Mouse (Mus musculus): ENCODE measurements around the gene Kcnq1. TPM values are rescaled to one million over a fixed set of nuclear protein-coding genes. Genes with fewer than 3 reads are reported as not detected.
A peak's percentile ranks its signal among the peaks of the same experiment; 100 is the strongest.

The Kcnq1 gene
- total RNA-seq, 1 experiment from 2014 or later = not detected

GRCm38 (mm10) chr7:143295356-143296000 is 189.3 kb downstream of the Kcnq1 start:
- ATAC-seq (ENCODE audit: extremely low read depth, insufficient number of reproducible peaks, low FRiP score, poor library complexity, severe bottlenecking) = no peak

DNA sequence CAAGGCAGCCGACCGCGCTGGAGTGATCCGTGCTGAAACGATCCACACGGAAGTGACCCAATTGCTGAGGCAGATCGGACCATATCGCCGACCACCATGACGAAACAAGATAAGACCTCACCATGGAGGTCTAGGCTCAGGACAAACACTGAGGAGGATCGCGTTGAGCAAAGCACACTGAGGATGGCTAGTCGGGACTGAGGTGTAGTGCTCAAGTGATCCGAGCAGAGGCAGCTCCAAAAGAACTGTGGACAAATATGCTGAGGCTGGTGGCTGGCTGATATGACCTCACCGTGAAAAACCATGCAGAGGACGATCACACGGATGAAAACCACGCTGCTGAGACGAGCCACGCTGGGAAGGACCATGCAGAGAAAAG is 189.8 kb downstream of the Kcnq1 start:
- ATAC-seq (ENCODE audit: extremely low read depth, insufficient number of reproducible peaks, low FRiP score, poor library complexity, severe bottlenecking) = no peak

DNA sequence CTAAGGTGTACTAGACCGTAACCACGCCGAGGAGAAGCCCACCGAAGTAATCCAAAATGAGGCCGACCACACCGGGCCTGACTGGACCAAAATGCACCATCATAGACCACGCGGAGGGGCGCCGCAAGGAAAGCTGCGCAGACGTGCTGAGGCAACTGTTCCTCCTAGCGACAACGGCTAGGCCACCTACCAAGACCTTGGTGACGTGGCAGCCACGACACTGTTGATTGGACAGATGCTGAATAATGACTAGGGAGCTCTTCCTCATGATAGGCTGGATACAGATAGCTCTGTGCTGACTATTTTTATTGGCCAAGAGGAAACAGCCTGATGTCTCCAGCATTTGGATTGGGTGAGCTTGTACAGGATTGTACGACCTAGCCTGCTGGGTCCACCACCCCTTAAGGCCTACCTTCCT is 190.2 kb downstream of the Kcnq1 start:
- peak; percentile 95 for ATAC-seq (ENCODE audit: extremely low read depth, insufficient number of reproducible peaks, low FRiP score, poor library complexity, severe bottlenecking)

DNA sequence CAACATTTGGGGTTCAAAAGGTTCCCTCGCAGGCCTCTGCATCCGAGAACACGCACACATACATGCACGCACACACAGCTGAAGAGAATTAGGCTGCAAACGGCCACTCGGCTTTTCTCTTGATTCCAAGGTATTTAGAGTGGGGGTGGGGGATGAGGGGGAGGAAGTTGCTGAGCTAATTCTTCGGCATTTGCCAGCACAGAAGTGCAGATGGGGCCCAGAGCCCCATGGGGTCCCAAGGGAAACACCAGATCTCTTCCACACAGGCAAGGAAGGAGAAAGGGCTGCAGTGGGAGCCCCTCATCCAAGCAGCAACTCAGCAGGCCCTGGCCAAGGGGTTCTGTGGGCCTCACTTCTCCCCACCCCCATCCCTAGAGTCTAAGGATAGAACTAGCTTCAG is 193.9 kb downstream of the Kcnq1 start:
- ATAC-seq (ENCODE audit: extremely low read depth, insufficient number of reproducible peaks, low FRiP score, poor library complexity, severe bottlenecking) = no peak

- ATAC-seq (ENCODE audit: extremely low read depth, insufficient number of reproducible peaks, low FRiP score, poor library complexity, severe bottlenecking) = no peak
Observed at GRCm38 (mm10) chr7:143300681-143301080, 194.5 kb downstream of the Kcnq1 start.

DNA sequence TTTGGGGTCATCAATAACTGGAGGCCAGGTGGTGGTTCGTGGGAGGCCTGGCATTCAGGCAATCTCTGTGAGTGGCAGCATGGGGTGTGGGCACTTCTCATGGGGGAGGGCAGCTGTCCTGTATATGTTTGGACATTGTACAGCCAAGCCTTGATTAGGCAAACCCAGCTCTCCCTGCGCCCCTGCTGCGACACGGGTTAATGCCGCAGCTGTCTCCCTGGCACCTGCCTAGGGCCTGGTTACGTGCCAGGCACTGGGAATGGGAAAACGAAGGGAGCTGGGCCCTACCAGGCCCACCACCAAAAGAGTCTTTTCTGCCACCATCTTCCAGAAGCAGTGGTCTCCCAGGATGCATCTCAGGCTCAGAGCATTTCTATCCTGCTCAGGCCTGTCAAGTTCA is 196.0 kb downstream of the Kcnq1 start:
- no peak for ATAC-seq (ENCODE audit: extremely low read depth, insufficient number of reproducible peaks, low FRiP score, poor library complexity, severe bottlenecking)

DNA sequence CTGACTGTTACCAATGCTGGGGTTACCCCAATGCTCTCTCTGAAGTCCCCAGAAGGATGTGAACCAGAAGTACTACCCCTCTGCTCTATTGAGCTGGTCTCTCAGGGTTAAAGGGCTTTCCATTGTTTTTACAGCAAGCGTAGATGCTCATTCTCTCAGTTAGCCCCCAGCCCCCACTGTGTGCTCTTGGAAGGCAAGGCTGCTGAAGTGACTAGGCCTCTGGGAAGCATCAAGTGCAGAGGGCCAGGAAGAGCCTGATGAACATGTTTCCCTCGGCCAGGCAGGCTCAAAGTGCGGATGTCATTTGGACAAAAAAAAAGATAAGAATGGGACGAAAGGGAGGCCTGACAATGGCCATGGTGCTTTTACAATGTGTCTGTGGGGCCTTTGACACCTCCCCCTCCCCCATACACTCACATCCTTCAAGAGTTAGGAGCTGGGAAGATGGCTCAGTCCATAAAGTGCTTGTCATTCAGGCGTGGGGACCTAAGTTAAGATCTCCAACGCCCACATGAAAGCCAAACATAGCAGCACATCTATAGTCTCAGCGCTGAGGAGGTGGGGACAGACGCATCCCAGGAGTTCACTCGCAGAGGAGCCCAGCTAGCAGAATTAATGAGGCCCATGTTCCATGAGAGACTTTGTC is 196.6 kb downstream of the Kcnq1 start:
- no peak for ATAC-seq (ENCODE audit: extremely low read depth, insufficient number of reproducible peaks, low FRiP score, poor library complexity, severe bottlenecking)

- no peak for ATAC-seq (ENCODE audit: extremely low read depth, insufficient number of reproducible peaks, low FRiP score, poor library complexity, severe bottlenecking)
Observed at GRCm38 (mm10) chr7:143303557-143303956, 197.4 kb downstream of the Kcnq1 start.

GRCm38 (mm10) chr7:143305808-143306207 is 199.6 kb downstream of the Kcnq1 start:
- no peak for ATAC-seq (ENCODE audit: extremely low read depth, insufficient number of reproducible peaks, low FRiP score, poor library complexity, severe bottlenecking)

DNA sequence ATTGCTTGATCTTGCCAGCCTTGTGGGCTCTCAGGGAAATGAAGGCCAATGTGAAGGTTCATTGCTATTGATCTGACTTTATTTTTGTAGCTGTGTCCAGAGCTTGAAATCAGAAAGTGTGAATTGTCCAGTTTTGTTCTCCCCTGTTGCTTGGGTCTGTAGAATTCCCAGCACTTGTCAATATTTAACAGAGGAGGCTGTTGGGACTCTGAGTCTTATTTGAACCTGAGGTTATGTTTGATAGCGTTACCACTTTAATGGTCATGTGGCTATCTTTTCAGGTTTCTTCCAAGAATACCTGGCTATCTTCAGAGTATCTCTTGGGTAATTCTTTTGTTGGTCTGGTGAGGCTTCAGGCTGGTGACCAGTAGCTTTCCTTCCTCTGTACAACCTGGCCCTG is 201.8 kb downstream of the Kcnq1 start:
- no peak for ATAC-seq (ENCODE audit: extremely low read depth, insufficient number of reproducible peaks, low FRiP score, poor library complexity, severe bottlenecking)

DNA sequence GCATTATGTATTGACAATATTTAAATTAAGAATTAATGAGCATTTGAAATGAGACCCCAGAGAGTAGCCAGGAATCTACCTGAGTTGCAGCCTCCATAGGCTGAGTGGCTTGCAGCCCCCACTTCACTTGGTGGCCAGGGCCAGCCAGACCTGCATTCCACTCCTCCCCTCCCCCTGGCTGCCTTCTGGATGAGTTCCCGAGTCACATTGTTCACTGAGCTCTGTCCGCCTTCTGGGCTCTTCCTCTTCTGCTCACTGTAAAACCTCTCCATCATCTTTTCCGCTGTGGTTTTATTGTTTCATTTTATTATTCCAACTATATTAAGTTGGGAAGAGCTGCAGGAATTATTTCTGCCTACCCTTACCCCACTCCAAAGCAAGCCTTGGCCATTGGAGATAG is 204.1 kb downstream of the Kcnq1 start:
- ATAC-seq (ENCODE audit: extremely low read depth, insufficient number of reproducible peaks, low FRiP score, poor library complexity, severe bottlenecking) = no peak

GRCm38 (mm10) chr7:143310847-143311246 is 204.7 kb downstream of the Kcnq1 start:
- ATAC-seq (ENCODE audit: extremely low read depth, insufficient number of reproducible peaks, low FRiP score, poor library complexity, severe bottlenecking) = no peak

GRCm38 (mm10) chr7:143311471-143311870 is 205.3 kb downstream of the Kcnq1 start:
- no peak for ATAC-seq (ENCODE audit: extremely low read depth, insufficient number of reproducible peaks, low FRiP score, poor library complexity, severe bottlenecking)

DNA sequence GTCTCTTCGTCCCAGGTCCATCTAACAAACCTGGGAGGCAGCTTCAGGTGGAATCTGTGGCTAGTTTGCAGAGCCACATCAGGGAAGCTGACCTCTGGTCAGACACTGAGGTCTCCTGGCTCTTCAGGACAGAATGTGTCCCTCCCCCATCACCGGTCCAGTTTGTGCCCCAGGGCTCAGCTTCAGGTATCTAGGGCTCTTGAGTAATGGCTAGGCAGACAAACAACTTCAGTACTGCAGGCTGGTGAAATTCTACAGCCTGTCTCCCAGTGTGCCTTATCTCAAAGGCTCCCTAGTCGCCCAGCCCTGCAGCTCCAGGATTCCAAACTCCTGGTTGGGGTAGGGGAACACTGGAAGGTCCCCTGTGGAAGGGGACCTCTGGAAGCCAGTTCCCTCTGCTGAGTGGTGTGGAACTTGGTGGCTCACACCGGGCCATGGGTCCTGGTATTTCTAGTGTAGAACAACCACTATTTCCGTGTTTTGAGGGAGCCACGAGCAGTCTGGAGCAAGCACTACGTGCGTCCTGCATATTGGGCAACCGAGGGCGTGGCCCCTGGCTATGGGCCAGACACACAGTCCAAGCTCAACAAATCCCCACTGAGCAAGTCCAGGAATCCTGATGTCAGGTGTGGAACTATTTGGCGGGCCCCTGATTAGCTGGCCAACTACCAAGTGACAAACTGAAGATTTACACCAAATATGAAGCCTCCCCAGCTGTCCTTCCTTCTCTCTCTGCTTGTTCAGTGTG is 207.6 kb downstream of the Kcnq1 start:
- no peak for ATAC-seq (ENCODE audit: extremely low read depth, insufficient number of reproducible peaks, low FRiP score, poor library complexity, severe bottlenecking)

DNA sequence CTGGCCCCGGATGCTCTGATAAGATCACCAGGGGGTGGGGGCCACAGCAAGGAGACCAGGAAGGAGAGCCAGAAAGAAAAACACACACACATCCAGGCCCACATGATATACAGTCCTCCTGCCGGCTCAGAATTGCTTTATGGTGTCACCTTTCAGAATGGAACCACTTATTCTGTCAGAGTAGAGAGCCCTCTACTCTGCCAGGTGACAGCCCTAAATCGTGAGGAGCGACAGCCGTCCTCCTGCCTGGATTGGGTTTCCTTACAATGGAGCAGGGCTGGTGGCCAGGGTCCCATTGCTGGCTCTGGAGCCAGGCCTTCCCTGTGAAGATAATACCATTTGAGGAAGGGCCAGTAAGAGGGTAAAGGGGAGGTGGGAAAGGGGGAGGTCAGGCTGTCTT is 212.3 kb downstream of the Kcnq1 start:
- ATAC-seq (ENCODE audit: extremely low read depth, insufficient number of reproducible peaks, low FRiP score, poor library complexity, severe bottlenecking) = no peak

DNA sequence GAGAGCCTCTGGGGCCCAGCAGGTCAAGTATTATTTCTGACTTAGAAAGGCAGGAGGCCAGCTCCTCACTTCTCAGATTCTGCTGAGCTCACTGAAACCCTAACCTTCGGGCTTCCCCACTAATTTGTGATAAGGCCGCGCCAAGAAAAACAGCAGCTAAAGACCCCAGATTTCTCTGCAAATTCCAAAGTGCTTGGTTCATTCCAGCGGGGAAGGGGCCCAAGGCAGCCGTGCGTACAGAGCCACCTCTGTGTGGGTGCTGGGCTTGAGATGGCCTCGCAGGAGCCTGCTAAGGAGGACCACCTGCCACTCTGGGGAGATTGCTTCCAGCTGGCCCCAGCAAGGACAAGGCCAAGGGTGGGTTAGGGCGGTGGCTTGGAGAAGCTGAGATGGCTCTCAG is 214.2 kb downstream of the Kcnq1 start:
- no peak for ATAC-seq (ENCODE audit: extremely low read depth, insufficient number of reproducible peaks, low FRiP score, poor library complexity, severe bottlenecking)

GRCm38 (mm10) chr7:143325051-143325450 is 218.9 kb downstream of the Kcnq1 start:
- ATAC-seq (ENCODE audit: extremely low read depth, insufficient number of reproducible peaks, low FRiP score, poor library complexity, severe bottlenecking) = no peak

DNA sequence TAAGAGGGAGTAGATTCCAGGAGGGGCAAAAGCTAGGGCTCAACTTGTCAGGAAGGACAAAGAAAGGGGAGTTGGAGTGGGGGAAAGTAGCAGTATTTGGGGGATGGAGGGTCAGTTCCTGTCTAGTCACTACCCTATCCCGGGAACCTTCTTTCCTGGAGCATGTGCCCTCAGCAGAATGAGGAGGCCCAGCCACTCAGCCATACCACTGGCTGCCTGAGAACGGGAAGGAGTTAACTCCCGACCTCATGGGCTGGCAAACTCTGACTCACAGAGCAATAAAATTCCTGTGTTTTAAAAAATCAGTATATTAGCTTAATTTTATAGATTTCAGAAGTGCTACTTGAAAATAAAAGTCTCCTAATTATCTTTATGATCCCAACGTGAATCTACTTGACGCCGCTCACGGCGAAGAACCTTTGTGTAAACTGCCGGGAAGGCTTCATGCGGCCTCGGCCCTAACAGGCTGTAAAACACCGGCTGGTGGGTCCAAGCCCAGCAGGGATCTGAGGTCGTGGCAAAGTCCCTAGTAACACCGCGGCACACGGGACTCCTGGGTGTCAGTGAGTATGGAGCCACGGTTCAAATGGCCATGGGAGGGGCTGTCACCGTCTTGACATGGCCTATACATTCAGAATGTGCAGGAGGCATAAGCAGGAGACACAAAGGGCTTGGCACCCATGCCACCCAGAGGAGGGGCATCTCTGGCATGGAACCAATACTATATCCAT is 222.2 kb downstream of the Kcnq1 start:
- no peak for ATAC-seq (ENCODE audit: extremely low read depth, insufficient number of reproducible peaks, low FRiP score, poor library complexity, severe bottlenecking)

- ATAC-seq (ENCODE audit: extremely low read depth, insufficient number of reproducible peaks, low FRiP score, poor library complexity, severe bottlenecking) = no peak
Observed at GRCm38 (mm10) chr7:143329110-143329810, 223.1 kb downstream of the Kcnq1 start.

Measured in neutrophil, adult 5-6 weeks (primary cell).